Mouse (Mus musculus) embryonic fibroblast, embryonic 13.5 days (primary cell): Measurements from ENCODE around the gene Mybpc3.

Experiments
- CTCF ChIP-seq: IDR thresholded peaks from 2 replicates; pipeline ENCODE4 v1.5.1; 2011; ENCODE audit warnings: mild to moderate bottlenecking, control low read depth, low read length, moderate library complexity, borderline replicate concordance; ENCODE audit not compliant: insufficient read depth
- POLR2A ChIP-seq: IDR thresholded peaks from 2 replicates; pipeline ENCODE4 v1.6.1; 2011; ENCODE audit warnings: low read depth, mild to moderate bottlenecking, control low read depth, low read length, moderate library complexity

GRCm38 (mm10) chr2:91119061-91119460, 1.1 kb downstream of the Mybpc3 start:
- no peak for TF ChIP-seq CTCF
- no peak for TF ChIP-seq POLR2A
